9 mouse cellular contexts compared by ENCODE assay signal in the genomic region with DNA sequence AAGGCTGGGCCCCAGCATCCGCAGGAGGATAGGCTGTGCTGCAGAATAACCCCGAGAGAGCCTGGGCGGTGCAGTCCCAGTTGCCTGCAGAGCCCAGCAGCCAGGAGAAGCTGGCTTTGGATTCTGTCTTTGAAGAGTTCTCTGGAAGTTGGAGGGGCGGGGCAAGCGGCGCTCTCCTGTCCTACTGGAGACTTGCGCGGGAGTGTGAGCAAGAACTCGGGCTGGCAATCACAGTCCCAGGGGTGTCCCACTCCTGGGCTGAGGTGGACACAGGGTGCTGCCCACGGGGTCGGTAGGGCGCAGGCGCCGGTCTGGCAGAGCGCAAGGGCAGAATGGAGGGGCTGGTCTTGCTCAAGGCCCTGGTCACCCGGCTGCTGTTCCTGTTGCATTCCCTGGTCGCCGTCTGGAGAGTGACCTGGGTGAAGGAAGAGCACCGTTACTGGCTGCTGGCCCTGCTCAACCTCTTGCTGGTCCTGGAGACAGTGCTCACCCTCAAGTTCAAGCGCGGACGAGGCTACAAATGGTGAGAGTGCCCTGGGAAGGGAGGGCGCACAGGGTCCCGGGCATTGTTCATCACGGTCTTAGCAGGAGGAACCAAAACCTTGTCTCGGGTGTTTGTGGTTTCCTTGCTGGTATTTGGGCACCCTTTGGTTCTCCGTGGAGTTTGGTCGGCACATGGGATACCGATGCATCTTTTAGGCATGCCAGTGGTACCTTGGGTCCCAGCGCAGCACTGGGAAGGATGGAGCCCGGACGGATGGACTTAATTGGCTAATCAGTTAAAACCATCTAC. TPM values are rescaled to one million over a fixed set of nuclear protein-coding genes. Genes with fewer than 3 reads are reported as not detected.
DNase-seq lines count a peak whose midpoint lies in the region; ATAC-seq and TF ChIP-seq lines count a peak whose summit lies in the region.
"Had no signal": no experiment of that assay in that cellular context is flagged by ENCODE, and none has a peak within 500 bp of the region (broad histone marks: within the 10 kb centered on the region; RNA-seq: fewer than 3 reads in every experiment).

A gene (plus strand): TSS at position 79 of the 793 bp plus-strand sequence.

- H3K27me3 ChIP-seq in embryonic facial prominence, embryonic 12.5 days = no peaks in the 10 kb centered on the region
- peaks cover 8% of the 10 kb centered on the region; the same call in 1 of the 2 replicates for H3K27me3 ChIP-seq in heart, postnatal 0 days (ENCODE audit: control insufficient read depth, insufficient read depth, low read length)
- no peaks in the 10 kb centered on the region for H3K27me3 ChIP-seq in splenic B cell, adult 2 months (ENCODE audit: control insufficient read depth, insufficient read depth, low read length, poor library complexity, severe bottlenecking)

- WGBS in embryonic facial prominence, embryonic 12.5 days = under 1% methylated on average over 32 of the region's 32 CpGs
- WGBS in heart, postnatal 0 days = 2% methylated on average over 32 of the region's 32 CpGs

- H3K36me3 ChIP-seq in embryonic facial prominence, embryonic 12.5 days = no peaks in the 10 kb centered on the region
- no peaks in the 10 kb centered on the region for H3K36me3 ChIP-seq in heart, postnatal 0 days (replicated peaks; ENCODE audit: control insufficient read depth, insufficient read depth, low read length)
- H3K36me3 ChIP-seq in splenic B cell, adult 2 months (ENCODE audit: control insufficient read depth, insufficient read depth, low read length, poor library complexity, severe bottlenecking) = no peaks in the 10 kb centered on the region

- H3K4me3 ChIP-seq in layer of hippocampus, adult 2 months = peak within 1 kb of the TSS; percentile 42
- H3K4me3 ChIP-seq in embryonic facial prominence, embryonic 12.5 days = peak within 1 kb of the TSS; percentile 66
- H3K4me3 ChIP-seq in heart, postnatal 0 days (ENCODE audit: low read depth, low read length) = peak within 1 kb of the TSS; percentile 57

- H3K9ac ChIP-seq in embryonic facial prominence, embryonic 12.5 days = peak within 1 kb of the TSS; percentile 72
- H3K9ac ChIP-seq in heart, postnatal 0 days (replicated peaks; ENCODE audit: low read depth, low read length) = peak within 1 kb of the TSS; percentile 1; the same call in 1 of the 2 replicates

- DNase-seq in layer of hippocampus, adult 2 months (ENCODE audit: low spot score in 2 of 2) = no peak
- DNase-seq in layer of hippocampus, postnatal 36 days = no peak
- DNase-seq in heart, postnatal 0 days (ENCODE audit: low spot score) = no peak
- peak; percentile 65 for DNase-seq in kidney, postnatal 25 days
- DNase-seq in mesoderm, embryonic 11.5 days (ENCODE audit: low read depth, low spot score) = peak; percentile 39
- peak; percentile 54 for DNase-seq in splenic B cell, adult 2 months (ENCODE audit: low read depth, low spot score)

- peaks cover 14% of the 10 kb centered on the region; the same call in 1 of the 2 replicates for H3K4me1 ChIP-seq in embryonic facial prominence, embryonic 12.5 days
- H3K4me1 ChIP-seq in heart, postnatal 0 days (ENCODE audit: control insufficient read depth, insufficient read depth) = peaks cover 13% of the 10 kb centered on the region

- no peak for TF ChIP-seq EP300 in heart, postnatal 0 days (IDR thresholded peaks at IDR 0.05; ENCODE audit: low read depth)

- H3K9me3 ChIP-seq in embryonic facial prominence, embryonic 12.5 days = no peaks in the 10 kb centered on the region
- no peaks in the 10 kb centered on the region for H3K9me3 ChIP-seq in heart, postnatal 0 days (replicated peaks; ENCODE audit: control insufficient read depth, low read length)

- peak; percentile 71 for ATAC-seq in embryonic facial prominence, embryonic 12.5 days (ENCODE audit: insufficient number of reproducible peaks, insufficient read depth, low FRiP score, low TSS enrichment)
- no peak for ATAC-seq in heart, postnatal 0 days (ENCODE audit: insufficient read depth, low read depth)
- ATAC-seq in cerebellum, adult (ENCODE audit: insufficient number of reproducible peaks, low FRiP score, low TSS enrichment) = no peak

- peak within 1 kb of the TSS; percentile 89 for H3K4me2 ChIP-seq in embryonic facial prominence, embryonic 12.5 days (replicated peaks)
- H3K4me2 ChIP-seq in heart, postnatal 0 days (ENCODE audit: low read depth, low read length) = peak within 1 kb of the TSS; percentile 92

- H3K27ac ChIP-seq in layer of hippocampus, adult 2 months = no peak within 1 kb of the TSS
- H3K27ac ChIP-seq in embryonic facial prominence, embryonic 12.5 days = peak within 1 kb of the TSS; percentile 75
- H3K27ac ChIP-seq in heart, postnatal 0 days (ENCODE audit: low read depth) = no peak within 1 kb of the TSS
- H3K27ac ChIP-seq: macrophage had no signal

- no peak for TF ChIP-seq CTCF in layer of hippocampus, adult 2 months (conservative IDR thresholded peaks at IDR 0.05)
- no peak for TF ChIP-seq CTCF in heart, postnatal 0 days (IDR thresholded peaks at IDR 0.05; ENCODE audit: low read depth)

RNA-seq across cellular contexts. Expression of the gene that starts here (rescaled TPM):
- total RNA-seq in layer of hippocampus, adult 2 months (2021) = under 1 TPM; 0.20 to 0.29 TPM
- total RNA-seq in layer of hippocampus, postnatal 36 days (2021) = under 1 TPM in 1 of 2 experiments, not detected in 1; 0.10 TPM
- polyA plus RNA-seq in embryonic facial prominence, embryonic 12.5 days (2016; fragmentation: Nextera tagmentation; extraction: Ambion mirVana) = 53.9 and 62.0 TPM in 2 replicates
- total RNA-seq in heart, postnatal 0 days (2014; rRNA removed; ENCODE audit: low replicate concordance) = 0.23 and 1.8 TPM in 2 replicates
- 0.82 TPM in 2 replicates for polyA plus RNA-seq in heart, postnatal 0 days (2015; fragmentation: Nextera tagmentation; extraction: Ambion mirVana)

Comparison
In these comparisons a context has a peak if more than half of its experiments do, and no peak if none do; other contexts are left out.
1. RNA of the gene that starts here (polyA plus RNA-seq): 53.9 to 62.0 TPM in embryonic facial prominence, embryonic 12.5 days; 0.82 TPM in heart, postnatal 0 days; every median in the first group is over 10 times any median in the second.
2. DNase-seq: peak in kidney, postnatal 25 days (2 of 2), mesoderm, embryonic 11.5 days (single experiment) and splenic B cell, adult 2 months (single experiment); none in layer of hippocampus, adult 2 months (0 of 2), layer of hippocampus, postnatal 36 days (0 of 2) and heart, postnatal 0 days (single experiment).
3. Peak in every context shown above with its lines, with median percentiles within 50 percentile points of each other: H3K4me3 ChIP-seq.